Mouse (Mus musculus) heart, postnatal 36 days (tissue): ENCODE data around the gene Pigu. TPM values are rescaled to one million over a fixed set of nuclear protein-coding genes. Genes with fewer than 3 reads are reported as not detected.

Experiments
- DNase-seq, 2 experiments: peaks; one replicate each; pipeline ENCODE4 v3.0.0; 2021 to 2022
- intact Hi-C: fragments of 180-260 bp; cut with DNase I; formaldehyde crosslinking; loops from one replicate; pipeline ENCODE4 v1.15.1; 2025
- total RNA-seq, 2 experiments: library from RNA; stranded (reverse); gene quantifications; 2 replicates each; pipeline ENCODE4 v1.2.3; 2021

Pigu gene
- total RNA-seq, 2 experiments from 2014 or later = 26.8 to 28.7 TPM

GRCm38 (mm10) chr2:155372451-155372850, 15.2 kb upstream of the Pigu start:
- intact Hi-C loops = no loop called here
- DNase-seq = no peak

DNA sequence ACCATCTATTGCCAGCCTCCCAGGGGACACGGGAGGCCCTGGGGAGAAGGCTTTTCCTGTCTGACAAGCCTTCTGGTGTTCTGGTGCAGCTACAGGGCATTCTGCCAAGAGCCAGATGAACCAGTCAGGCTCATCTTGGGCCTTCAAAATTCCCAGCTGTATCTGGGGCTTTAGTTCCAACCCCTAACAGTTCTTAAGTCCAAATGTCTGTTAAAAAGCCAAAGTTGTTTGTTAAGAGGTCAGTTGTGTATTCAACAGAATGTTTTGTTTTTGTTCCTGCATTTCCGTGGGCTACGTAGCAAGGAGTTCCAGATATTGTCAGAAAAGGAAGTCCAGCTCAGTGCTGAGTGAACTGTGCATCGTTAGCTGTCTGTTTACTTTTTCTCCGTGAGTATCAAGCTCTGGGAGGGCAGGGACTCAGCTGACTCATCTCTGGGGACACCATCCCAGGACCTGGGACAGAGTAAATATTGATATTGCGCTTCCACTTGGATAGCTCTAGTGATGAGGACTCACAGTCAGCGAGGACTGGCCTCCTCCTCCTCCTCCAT, 12.2 kb upstream of the Pigu start:
- intact Hi-C loops = no loop called here
- DNase-seq = peak; percentile 68 to 77

GRCm38 (mm10) chr2:155367635-155368284, 10.5 kb upstream of the Pigu start:
- DNase-seq = no peak

GRCm38 (mm10) chr2:155357686-155358399, 613 bp upstream of the Pigu start:
- peak in 1 of 2 experiments; percentile 21 for DNase-seq
- intact Hi-C loops = no loop called here

More at GRCm38 (mm10) chr2:155367635-155368284, 10.5 kb upstream of the Pigu start:
- intact Hi-C loops = no loop called here

GRCm38 (mm10) chr2:155354402-155354801, 2.8 kb downstream of the Pigu start:
- DNase-seq = no peak
- intact Hi-C loops = no loop called here

DNA sequence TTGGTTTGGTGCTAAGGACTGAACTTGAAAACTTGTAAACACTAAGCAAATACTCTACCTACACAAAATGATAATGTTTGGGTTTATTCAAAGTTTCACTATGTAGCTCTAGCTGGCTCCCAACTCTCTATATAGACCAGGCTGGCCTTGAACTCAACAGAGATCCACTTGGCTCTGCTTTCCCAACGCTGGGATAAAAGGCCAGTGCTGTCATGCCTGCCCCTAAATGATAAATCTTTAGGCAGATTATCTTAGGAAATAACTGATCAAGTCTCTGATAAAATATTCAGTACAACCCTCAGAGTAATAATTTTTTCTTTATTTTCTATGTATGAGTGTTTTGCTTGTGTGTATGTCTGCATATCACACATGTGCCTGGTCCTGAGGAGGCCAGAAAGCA, 10.6 kb downstream of the Pigu start:
- intact Hi-C loops = no loop called here
- no peak for DNase-seq

GRCm38 (mm10) chr2:155340166-155340565, 17.1 kb downstream of the Pigu start:
- no peak for DNase-seq
- intact Hi-C loops = no loop called here

GRCm38 (mm10) chr2:155336254-155336653, 21.0 kb downstream of the Pigu start:
- DNase-seq = no peak
- intact Hi-C loops = no loop called here

DNA sequence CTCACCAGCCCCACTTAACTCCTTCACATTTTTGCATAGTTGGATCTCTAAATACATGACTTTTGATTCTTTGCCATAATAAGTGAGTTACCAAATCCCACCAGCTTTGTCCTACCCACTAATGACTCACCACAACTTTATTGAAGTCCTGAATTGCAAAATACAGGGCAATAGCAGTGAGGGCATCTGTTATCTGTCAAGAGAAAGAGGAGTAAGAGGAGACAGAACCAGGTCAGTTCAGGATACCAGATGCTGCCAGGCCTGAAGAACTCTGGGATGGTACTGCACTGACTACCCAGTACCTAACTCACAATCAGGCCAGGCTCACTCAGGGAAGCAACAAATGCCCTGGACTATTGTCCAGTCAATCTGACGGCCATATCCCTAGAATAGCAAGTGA, 22.0 kb downstream of the Pigu start:
- no peak for DNase-seq
- intact Hi-C loops = no loop called here

DNA sequence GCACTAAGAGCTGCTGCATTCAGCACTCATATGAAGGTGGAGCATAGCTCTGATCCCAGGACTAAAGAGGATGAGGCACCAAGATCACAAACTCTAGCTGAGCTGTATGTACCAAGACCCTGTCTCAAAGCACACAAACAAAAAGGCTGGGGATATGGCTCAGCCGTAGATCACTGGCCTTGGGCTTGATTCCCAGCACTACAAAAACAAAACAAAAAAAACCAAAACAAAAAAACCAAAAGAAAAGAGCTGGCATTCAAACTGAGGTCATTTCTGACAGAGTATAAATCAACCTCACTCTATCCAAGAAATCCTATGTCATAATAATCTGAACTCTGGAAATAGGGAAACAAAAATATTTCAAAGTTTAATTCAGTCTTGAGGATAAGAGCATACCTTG, 23.8 kb downstream of the Pigu start:
- intact Hi-C loops = no loop called here
- DNase-seq = no peak

DNA sequence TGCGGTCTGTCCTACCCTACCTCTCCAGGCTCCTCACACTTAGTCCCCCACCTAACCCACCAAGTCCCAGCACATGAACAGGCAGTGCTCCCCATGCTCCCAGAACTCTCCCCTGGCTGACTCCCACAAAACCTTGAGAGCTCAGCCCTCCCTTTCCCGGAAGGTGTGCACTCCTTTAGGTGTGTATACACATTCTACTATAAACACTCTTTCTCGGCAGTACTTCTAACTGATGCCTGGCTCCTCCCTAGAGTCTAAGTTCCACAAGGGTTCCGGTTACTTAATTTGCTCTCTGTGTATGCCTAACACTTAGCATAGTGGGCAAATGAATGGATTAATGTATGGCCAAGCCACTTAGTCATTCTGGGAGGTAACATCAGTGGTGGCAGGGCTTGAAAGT, 25.9 kb downstream of the Pigu start:
- intact Hi-C loops = no loop called here
- DNase-seq = no peak

- DNase-seq = no peak
- intact Hi-C loops = no loop called here
Measured at GRCm38 (mm10) chr2:155330811-155331210, 26.4 kb downstream of the Pigu start.

DNA sequence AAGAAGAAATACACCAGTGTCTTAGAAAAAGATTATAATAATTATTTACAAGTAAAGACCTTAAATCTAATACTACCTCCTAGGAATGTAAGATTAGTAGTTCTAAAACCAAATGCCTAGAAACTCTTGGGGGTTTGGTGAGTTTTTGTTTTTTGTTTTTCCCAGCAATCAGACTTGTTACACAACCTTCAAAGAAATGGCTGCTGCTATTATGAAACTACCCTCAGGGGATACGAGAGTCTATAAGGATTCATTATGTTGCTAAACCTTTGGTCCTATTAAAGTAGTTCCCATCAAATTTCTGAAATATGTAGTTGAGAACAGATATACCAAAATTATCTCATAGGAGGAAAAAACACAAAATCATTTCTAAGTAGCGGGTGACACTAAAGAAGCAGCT, 27.5 kb downstream of the Pigu start:
- no peak for DNase-seq
- intact Hi-C loops = no loop called here

DNA sequence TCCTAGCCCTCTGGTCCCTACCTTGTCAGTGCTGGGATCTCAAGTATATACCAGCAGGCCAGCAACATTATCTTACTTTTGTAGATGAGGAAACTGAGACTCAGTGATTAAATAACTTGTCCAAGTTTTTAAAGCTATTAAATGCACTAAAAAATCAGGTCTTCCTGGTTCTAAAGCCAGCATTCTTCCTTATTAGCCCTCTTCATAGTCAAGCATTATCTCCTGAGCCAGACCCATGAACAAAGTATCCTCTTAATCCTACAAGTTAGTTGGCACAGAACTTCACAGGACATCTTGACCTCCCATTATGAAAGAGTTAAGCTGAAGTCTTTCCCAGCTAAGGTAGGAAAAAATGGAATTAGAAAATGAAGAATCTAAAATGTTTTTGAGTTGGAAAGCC, 28.3 kb downstream of the Pigu start:
- no peak for DNase-seq
- intact Hi-C loops = no loop called here

- DNase-seq = no peak
- intact Hi-C loops = no loop called here
Measured at GRCm38 (mm10) chr2:155327906-155328305, 29.3 kb downstream of the Pigu start.

DNA sequence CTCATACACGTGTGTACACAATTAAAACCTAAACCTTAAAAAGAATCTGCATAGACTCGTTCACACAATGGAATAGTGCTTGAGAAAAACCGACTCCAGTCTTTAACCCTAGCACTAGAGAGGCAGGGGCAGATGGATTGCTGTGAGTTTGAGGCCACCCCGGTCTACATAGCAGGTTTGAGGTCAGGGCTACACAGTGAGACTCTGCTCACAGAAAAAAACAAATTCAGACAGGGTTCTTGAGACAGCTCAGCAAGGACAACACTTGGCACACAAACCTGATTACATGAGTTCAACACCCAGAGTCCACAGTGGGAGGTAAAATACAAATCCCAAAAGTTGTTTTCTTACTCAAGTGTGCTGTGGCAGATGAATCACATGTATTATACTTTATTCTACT, 31.2 kb downstream of the Pigu start:
- no peak for DNase-seq
- intact Hi-C loops = no loop called here

- intact Hi-C loops = no loop called here
- peak; percentile 26 to 38 for DNase-seq
Measured at GRCm38 (mm10) chr2:155320596-155320995, 36.6 kb downstream of the Pigu start.

- intact Hi-C loops = no loop called here
- no peak for DNase-seq
Measured at GRCm38 (mm10) chr2:155318618-155319017, 38.6 kb downstream of the Pigu start.

DNA sequence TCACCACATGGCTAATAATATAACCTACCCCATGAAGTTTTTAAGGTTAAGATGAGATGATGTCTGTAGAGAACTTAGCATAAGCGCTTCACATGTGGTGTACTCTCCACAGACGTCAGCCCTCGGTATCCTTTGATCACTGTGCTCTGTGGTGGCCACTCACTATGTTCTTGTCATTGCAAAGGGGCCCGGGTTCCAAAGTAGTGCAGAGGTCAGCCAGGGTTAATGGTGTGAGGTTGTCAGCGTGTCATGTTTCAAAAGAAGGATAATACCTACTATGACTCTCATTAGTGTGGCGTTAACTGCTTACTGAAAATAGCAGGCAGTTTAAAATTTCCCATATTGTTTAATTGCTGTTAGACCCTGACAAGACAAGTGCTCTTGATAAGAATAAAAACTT, 43.6 kb downstream of the Pigu start:
- intact Hi-C loops = no loop called here
- no peak for DNase-seq

DNA sequence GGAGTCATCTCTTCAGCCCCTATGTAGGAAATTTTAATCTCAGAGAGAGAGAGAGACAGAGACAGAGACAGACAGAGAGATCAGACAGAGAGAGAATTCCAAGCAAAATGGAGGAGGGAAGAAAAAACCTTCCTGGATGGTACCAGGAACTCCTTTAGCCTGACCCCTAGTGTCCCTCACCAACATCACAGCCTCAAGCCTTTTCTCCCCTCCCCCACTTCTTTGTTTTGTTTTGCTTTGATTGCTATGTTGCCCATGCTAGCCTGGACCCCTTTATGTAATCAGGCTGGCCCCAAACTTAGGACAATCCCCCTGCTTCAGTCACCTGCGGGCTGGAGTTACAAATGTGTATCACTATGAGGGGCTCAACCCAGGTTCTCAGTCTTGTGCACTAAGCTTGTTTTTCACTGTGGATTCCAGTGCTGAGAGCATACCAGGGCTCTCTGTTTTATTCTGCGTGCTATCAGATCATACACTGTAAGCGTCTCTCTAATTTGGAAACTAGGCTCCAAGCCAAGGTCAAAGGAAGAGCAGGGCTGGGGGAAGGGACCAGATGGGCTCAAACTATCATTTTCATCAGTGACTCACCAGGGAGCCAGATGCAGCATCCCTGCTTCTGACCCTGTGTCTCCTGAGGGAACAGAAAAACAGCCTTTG, 48.2 kb downstream of the Pigu start:
- DNase-seq = no peak
- intact Hi-C loops = no loop called here

DNA sequence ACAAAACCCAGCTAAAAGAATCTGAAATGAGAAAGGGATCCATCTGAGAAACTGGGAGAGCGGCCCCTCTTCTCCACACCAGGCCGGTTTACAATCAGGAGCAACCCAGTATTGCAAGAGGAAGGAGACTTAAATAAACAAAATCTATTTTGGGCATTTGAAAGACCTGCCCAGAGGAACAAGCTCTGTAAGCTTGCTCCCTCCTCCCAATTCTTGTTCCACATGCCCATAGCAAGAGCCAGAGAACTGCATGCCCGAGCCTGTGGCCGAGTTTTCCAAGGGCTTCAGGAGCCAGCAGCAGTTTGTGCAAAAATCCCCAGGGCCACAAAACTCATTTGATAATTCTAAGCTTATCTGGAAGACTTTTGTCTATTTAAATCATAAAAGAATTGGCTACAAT, 57.7 kb downstream of the Pigu start:
- DNase-seq = peak in 1 of 2 experiments; percentile 30
- intact Hi-C loops = no loop called here

- intact Hi-C loops = no loop called here
- no peak for DNase-seq
Measured at GRCm38 (mm10) chr2:155295453-155295852, 61.8 kb downstream of the Pigu start.
